Mouse (Mus musculus): ENCODE data around the gene Higd2a. TPM values are rescaled to one million over a fixed set of nuclear protein-coding genes. Genes with fewer than 3 reads are reported as not detected.
"Not testable (repeated sequence)": the region's sequence is repeated elsewhere in the genome, so short reads cannot be mapped to it uniquely, and the experiment has no call there.

The Higd2a gene
- polyA plus RNA-seq, 1 experiment, result 291 TPM

DNA sequence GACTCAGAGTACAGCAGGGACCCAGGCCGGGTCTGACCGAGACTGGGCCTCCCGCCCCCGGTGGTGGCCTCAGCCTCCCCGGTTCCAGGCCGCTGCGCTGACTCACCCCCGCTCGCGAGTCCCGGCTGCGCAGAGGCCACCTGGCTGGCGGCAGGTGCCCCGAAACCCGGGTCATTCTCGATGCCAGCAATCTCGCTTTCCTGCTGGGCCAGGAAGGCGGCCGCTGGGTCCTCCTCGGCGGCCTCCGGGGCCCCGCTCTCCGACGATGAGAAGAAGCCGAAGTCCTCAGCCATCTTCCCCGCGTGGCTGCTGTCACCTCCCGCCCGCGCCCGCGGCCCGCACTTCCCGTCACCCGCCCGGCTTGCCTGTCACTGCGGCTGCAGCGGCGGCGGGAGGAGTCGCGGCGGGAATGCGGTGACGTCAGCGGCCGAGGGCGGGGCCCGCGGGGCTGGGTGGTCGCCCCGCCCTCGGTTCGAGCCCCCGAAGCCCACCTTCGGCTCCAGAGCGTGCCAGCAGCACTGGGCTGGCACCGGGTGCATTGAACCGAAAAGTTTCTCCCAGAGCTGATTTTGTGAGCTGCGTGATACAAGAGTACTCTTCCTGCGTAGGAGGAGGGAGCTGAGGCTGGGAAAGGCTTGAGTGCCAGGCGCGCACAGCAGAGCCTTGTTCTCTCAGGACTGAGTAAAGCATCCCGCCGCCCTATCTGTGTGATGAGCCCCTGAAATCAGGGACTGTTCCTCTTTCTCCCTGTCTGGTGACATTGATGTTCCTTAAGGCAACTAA, 21.2 kb downstream of the Higd2a start, which contains the start of gene Cltb:
Gene Cltb, minus strand, starts transcription at position 373 of the 783 bp plus-strand sequence.
- WGBS, result under 1% methylated on average over 66 of the region's 66 CpGs
- DNase-seq (ENCODE audit: low read depth, low spot score), result no peak

DNA sequence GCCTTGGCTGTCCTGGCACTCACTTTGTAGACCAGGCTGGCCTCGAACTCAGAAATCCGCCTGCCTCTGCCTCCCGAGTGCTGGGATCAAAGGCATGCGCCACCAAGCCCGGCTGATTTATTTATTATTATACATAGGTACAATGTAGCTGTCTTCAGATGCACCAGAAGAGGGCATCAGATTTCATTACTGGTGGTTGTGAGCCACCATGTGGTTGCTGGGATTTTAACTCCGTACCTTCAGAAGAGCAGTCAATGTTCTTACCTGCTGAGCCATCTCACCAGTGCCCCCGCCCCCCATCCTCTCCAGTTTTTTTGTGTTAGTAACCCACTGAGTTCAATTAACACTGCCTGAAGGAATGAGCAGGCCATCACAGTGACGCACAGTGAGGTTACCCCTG, 23.1 kb downstream of the Higd2a start:
- DNase-seq (ENCODE audit: low read depth, low spot score), result not testable (repeated sequence)
- WGBS, result 74% methylated on average over 8 of the region's 8 CpGs

DNA sequence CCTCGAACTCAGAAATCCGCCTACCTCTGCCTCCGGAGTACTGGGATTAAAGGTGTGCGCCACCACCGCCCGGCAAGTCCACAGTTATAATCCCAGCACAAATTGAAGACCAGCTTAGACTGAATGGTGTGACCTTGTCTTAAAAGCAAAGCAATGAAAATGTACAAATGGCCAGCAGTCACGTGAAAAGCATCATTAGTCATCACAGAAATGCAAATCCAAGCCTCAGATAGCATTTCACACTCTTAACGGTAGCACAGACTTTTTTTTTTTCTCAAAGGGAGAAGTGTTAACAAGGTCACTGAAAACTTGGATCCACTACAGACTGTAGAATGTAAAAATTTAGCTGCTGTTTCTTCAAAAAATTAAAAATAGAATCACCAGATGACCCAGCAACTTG, 26.3 kb downstream of the Higd2a start:
- no peak for DNase-seq (ENCODE audit: low read depth, low spot score)
- 81% methylated on average over 8 of the region's 8 CpGs for WGBS

DNA sequence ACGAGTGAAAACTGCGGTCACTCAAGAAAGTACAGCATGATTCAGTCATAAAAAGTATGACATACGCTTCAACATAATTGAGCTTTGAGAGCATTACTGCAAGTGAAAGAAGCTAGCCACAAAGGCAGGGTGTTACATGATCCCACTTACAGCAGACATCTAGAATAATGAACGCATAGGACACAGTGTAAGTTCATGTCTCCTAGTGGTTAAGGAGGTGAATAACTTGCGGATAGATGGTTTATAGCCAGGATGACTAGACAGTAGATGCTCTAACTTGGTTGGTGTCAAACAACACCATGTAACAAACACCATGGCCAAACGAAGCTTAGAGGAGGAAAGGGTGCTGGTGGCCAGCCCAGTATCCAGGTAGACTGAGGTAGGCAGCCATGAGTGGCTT, 27.0 kb downstream of the Higd2a start:
- DNase-seq (ENCODE audit: low read depth, low spot score), result no peak
- 60% methylated on average over 6 of the region's 6 CpGs for WGBS

DNA sequence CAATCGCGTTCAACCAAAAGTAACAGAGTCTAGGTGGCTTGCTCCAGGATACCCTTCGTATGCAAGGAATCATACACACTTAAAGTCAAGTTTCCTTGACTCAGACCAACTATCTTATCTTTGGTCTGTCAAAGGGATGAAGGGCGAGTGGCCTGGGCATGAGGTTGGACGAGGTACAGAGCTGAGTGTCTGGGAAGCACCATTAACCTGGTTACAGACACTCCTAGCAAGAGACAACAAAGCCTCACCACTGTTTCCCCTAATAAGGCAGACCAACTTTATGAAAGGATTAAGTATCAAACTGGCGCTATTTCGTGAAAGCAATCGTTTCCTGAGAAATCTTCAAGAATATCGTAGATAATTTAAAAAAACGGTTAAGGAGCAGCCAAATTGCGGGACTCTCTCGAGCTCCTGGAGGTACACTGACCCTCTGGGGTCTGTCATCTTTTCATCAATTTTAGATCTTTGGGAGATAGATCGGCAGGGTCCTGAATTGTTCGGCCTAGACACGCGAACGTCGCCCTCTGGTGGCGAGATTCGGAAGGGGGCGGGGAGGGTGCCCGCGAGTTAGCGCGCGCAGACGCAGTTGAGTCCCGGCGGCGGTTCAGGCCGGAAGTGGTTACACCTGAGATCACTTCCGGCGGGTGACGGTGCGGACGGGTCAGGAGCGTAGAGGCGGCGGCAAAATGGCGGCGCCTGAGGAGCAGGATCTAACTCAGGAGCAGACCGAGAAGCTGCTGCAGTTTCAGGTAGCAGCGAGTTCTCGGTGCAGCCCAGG, 31.3 kb downstream of the Higd2a start, which contains the start of gene Faf2:
Gene Faf2, plus strand, starts transcription at position 630 of the 778 bp plus-strand sequence.
- DNase-seq (ENCODE audit: low read depth, low spot score), result peak; percentile 86
- WGBS, result 12% methylated on average over 44 of the region's 44 CpGs

DNA sequence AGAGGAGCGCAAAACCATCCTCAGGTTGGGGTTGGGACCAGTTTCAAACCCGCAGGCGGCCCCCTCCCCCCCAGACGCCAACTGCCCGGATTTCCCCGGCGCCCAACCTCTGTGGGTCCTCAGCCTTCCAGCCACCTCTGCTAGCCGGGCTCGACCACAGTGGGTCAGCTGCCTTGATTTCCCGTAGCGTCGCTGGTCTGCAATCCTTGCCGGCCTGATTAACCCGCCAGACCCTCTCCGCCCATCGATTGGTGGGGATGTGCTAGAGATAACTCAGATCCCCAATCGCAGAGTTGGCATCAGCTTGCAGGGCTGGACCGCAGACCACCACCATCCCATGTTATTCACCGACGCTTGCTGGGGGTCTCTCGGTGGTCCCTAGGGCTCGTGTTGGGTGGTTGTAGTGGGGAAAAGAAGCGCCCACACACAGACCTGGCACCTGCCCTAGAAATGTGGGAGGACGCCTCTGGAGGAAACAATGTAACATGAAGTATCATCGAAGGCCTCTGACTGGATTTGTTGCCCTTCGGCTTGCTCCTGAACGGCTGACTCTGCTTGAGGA, 32.0 kb downstream of the Higd2a start:
- no peak for DNase-seq (ENCODE audit: low read depth, low spot score)
- under 1% methylated on average over 27 of the region's 27 CpGs for WGBS

DNA sequence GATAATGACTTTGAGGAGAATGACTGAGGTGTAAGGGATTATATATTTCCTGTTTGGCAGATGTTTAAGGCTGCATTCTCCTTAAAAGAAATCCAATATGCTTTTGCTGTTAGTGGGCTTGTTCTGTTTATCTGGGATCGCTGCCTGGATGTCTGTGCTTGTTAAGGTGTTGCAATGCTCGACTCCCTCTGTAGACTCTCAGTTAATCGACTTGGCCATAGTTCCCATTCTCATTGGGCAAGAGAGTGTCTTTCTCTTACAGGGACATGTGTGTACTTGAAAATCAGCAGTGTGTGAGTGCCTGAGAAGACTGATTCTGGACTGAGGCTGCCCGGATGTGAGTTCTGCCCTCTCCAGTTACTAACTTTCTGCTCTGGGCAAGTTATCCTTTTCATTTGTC, 39.1 kb downstream of the Higd2a start:
- no peak for DNase-seq (ENCODE audit: low read depth, low spot score)
- WGBS, result 17% methylated on average over 4 of the region's 4 CpGs

DNA sequence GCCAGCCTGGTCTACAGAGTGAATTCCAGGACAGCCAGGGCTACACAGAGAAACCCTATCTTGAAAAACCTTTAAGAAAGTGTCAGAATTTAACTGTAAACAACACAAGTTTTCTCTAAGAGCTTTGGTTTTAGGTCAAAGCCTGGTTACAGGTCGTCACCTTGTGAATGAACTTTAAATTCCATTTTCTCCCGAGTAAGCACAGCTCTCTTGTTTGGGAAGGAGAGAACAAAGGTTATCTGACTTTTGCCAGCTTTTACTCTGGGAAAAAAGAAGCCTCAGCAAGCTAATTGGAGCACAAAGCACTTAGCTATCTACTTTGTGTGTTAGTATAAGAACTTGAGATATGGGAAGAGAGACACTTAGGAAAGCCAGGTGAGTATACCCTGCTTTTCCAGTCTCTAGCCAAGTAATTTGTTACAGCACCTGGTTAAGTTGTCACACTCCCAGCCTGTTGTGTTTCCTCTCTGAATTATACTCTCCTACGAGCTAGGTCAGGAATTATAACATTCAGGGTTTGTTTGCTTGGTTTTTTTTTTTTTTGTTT, 42.8 kb downstream of the Higd2a start:
- DNase-seq (ENCODE audit: low read depth, low spot score), result no peak
- 41% methylated on average over 3 of the region's 3 CpGs for WGBS

DNA sequence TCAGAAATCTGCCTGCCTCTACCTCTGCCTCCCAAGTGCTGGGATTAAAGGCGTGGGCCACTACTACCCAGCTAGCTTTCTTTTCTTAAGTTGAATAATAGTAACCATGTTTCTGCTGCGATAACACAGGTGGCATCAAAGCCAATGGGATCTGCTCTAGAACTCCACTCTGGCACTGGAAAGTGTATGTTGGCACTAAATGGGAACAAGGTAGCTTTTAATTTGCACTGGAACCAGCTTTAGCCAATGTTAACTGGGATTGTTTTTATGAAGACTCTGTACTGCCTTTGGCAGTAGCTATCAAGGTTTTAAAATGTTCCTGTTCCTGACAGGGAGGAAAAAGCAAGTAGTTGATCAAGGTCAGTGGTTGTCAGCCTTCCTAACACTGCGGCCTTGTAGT, 45.0 kb downstream of the Higd2a start:
- 94% methylated on average over 3 of the region's 3 CpGs for WGBS
- no peak for DNase-seq (ENCODE audit: low read depth, low spot score)

Other genes starting within 250 kb of the Higd2a start
- gene Cplx2, start 218.9 kb upstream of the Higd2a start, polyA plus RNA-seq (2012; rRNA removed), result 4.5 and 5.2 TPM in 2 replicates
- 16.6 and 18.1 TPM in 2 replicates for gene Thoc3, start 121.4 kb upstream of the Higd2a start, polyA plus RNA-seq (2012; rRNA removed)
- 5.3 and 6.4 TPM in 2 replicates for gene Simc1, start 86.4 kb upstream of the Higd2a start, polyA plus RNA-seq (2012; rRNA removed)
- 123 and 156 TPM in 2 replicates for gene 4833439L19Rik, start 24.8 kb upstream of the Higd2a start, polyA plus RNA-seq (2012; rRNA removed)
- gene Arl10, start 15.2 kb upstream of the Higd2a start, polyA plus RNA-seq (2012; rRNA removed), result 7.8 and 11.2 TPM in 2 replicates
- 10.2 and 12.2 TPM in 2 replicates for gene Nop16, start 117 bp upstream of the Higd2a start, polyA plus RNA-seq (2012; rRNA removed)
- 73.5 and 101 TPM in 2 replicates for gene Cltb, start 21.1 kb downstream of the Higd2a start, polyA plus RNA-seq (2012; rRNA removed)
- 22.3 and 28.6 TPM in 2 replicates for gene Faf2, start 31.6 kb downstream of the Higd2a start, polyA plus RNA-seq (2012; rRNA removed)
- gene Rnf44, start 103.7 kb downstream of the Higd2a start, polyA plus RNA-seq (2012; rRNA removed), result 91.2 and 122 TPM in 2 replicates
- gene Cdhr2, start 111.3 kb downstream of the Higd2a start, polyA plus RNA-seq (2012; rRNA removed), result 378 and 639 TPM in 2 replicates
- gene Gprin1, start 159.7 kb downstream of the Higd2a start, polyA plus RNA-seq (2012; rRNA removed), result 0.23 and 0.41 TPM in 2 replicates
- 0.55 and 0.57 TPM in 2 replicates for gene Sncb, start 176.4 kb downstream of the Higd2a start, polyA plus RNA-seq (2012; rRNA removed)
- not detected in 2 replicates for gene Eif4e1b, start 193.8 kb downstream of the Higd2a start, polyA plus RNA-seq (2012; rRNA removed)
- gene Tspan17, start 199.2 kb downstream of the Higd2a start, polyA plus RNA-seq (2012; rRNA removed), result 11.6 and 18.2 TPM in 2 replicates